Mouse (Mus musculus) mouse trophoblast stem cell (cell line): Measurements from ENCODE around the gene 6330409D20Rik.

Experiments used
- in situ Hi-C, 2 experiments: fragments of 300-500 bp; cut with MseI, MboI; formaldehyde crosslinking; loops; 2 replicates in 1 of 2; 3 replicates in 1 of 2; pipeline ENCODE4 v1.15.1; 2025

Gene 6330409D20Rik

GRCm38 (mm10) chr2:32724832-32725790 lies 15.7 kb downstream of the 6330409D20Rik start:
- in situ Hi-C loops = no loop called here

GRCm38 (mm10) chr2:32724149-32724548 lies 16.7 kb downstream of the 6330409D20Rik start:
- in situ Hi-C loops = no loop called here

- in situ Hi-C loops = no loop called here
These were observed 18.2 kb downstream of the 6330409D20Rik start for GRCm38 (mm10) chr2:32722581-32722980.

GRCm38 (mm10) chr2:32722046-32722445 lies 18.8 kb downstream of the 6330409D20Rik start:
- in situ Hi-C loops = no loop called here

GRCm38 (mm10) chr2:32720681-32721229 lies 20.1 kb downstream of the 6330409D20Rik start, which contains the start of gene Sh2d3c:
Gene Sh2d3c (plus strand): TSS chr2:32721055.
- in situ Hi-C loops = no loop called here

- in situ Hi-C loops = no loop called here
These were observed 20.8 kb downstream of the 6330409D20Rik start for GRCm38 (mm10) chr2:32720053-32720452.

- in situ Hi-C loops = no loop called here
These were observed 22.1 kb downstream of the 6330409D20Rik start for GRCm38 (mm10) chr2:32718761-32719160.

- in situ Hi-C loops = loop anchor here in 1 of 2 experiments (5.0 kb wide), 1 partner anchor 42 kb away; the partner anchor contains the start of gene Tor2a
These were observed 25.8 kb downstream of the 6330409D20Rik start for GRCm38 (mm10) chr2:32714987-32715425.

- in situ Hi-C loops = loop anchor here in 1 of 2 experiments (5.0 kb wide), 1 partner anchor 43 kb away; the partner anchor contains the start of gene Tor2a
These were observed 26.5 kb downstream of the 6330409D20Rik start for GRCm38 (mm10) chr2:32714117-32714986.

- in situ Hi-C loops = loop anchor here in 1 of 2 experiments (5.0 kb wide), 1 partner anchor 44 kb away; the partner anchor contains the start of gene Tor2a
These were observed 27.6 kb downstream of the 6330409D20Rik start, which contains the start of gene Cdk9 for GRCm38 (mm10) chr2:32712934-32713817. Gene Cdk9 (minus strand): TSS chr2:32713076.

DNA sequence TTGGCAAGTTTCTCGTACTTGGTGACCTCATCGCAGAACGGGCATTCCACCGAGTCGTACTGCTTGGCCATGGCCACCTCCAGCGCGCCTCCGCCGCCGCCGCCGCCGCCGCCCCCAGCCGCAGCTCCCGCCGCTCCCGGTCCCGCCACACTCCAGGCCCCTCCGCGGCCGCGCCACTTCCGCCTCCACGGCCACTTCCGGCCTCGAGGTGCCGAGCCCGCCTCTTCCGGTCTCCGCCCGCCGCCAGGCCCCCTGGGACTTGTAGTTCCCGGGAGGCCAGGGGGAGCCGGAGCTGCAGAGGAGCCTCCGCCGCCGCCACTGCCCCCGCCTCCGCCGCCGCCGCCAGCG lies 28.3 kb downstream of the 6330409D20Rik start:
- in situ Hi-C loops = loop anchor here in 1 of 2 experiments (5.0 kb wide), 1 partner anchor 45 kb away; the partner anchor contains the start of gene Tor2a

GRCm38 (mm10) chr2:32712108-32712551 lies 28.7 kb downstream of the 6330409D20Rik start:
- in situ Hi-C loops = loop anchor here in 1 of 2 experiments (5.0 kb wide), 1 partner anchor 45 kb away; the partner anchor contains the start of gene Tor2a

DNA sequence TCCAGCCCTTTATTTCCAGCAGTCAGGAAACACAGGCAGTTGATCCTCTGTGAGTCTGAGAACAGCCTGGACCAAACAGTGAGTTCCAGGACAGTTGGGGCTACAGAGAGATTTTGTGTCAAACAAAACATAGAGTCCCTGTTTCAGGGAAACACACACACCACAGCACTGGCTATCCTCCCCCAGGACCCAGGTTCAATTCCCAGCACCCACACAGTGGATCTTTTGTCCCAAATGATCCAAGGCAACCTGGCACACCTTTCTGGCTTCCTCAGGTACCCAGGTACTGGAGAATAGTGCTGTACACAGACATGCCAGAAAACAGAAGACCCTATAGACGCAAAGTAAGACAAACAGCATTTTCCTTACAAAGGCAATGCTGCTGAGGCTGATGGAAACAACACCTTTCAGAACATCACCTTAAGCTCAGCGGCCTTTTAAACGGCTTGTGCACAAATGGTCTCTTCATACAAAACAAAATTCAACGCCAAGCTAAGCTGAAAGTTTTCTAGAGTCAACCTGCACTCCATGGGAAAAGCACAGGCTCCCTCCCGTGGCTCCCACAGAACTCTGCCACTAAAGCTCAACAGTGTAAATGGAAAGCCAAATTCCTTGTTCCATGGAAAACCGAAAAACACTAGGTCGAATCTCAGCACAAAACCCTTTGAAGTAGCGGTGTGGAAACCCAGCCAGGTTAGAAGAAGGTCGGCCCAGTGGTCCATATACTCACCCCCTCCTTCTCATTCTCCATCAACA lies 29.3 kb downstream of the 6330409D20Rik start:
- in situ Hi-C loops = loop anchor here in 1 of 2 experiments (5.0 kb wide), 1 partner anchor 46 kb away; the partner anchor contains the start of gene Tor2a

GRCm38 (mm10) chr2:32710425-32710824 lies 30.4 kb downstream of the 6330409D20Rik start:
- in situ Hi-C loops = loop anchor here in 1 of 2 experiments (5.0 kb wide), 1 partner anchor 47 kb away; the partner anchor contains the start of gene Tor2a

DNA sequence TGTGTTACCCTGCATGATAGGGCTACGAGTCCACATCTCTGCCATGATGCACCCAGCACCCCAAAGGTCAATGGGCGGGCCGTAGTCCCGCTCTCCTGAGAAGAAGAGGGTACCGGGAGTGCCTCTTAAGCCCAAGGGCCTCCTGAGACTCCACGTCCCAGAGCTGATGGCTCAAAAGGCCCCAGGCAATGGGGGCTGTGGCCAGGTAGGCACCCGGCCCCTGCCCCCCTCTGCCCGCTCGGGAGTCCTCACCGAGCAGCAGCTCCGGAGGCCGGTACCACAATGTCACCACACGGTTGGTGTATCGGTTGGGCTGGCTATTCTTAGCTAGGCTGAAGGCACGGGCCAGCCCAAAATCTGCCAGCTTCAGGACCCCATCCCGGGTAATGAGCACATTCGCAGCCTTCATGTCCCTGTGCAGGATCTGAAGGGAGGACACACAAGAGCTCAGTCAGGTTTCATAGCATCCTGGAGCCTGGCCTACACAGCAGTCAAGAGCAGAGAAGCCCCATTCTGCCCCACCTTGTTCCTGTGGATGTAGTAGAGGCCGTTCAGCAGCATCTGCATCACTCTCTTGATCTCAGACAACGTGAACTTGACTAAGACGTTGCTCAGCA lies 31.2 kb downstream of the 6330409D20Rik start:
- in situ Hi-C loops = loop anchor here in 1 of 2 experiments (5.0 kb wide), 1 partner anchor 48 kb away; the partner anchor contains the start of gene Tor2a

DNA sequence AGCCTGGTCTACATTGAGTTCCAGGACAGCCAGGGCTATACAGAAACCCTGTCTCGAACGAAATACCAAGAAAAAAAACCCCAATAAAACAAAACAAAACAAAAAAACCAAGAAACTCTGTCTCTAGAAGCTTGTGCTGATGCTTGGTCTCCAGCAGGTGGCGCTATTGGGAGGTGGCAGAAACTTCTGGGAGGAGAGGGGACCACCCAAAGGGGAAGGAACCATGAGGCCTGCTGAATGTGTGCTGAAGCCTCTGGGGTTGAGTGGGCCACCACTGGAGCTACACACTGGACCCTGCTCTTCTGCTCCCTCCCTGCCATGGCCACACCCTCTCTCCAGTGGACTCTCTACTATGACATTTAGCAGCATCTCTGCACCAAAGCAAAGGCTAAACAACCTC lies 32.2 kb downstream of the 6330409D20Rik start:
- in situ Hi-C loops = no loop called here

DNA sequence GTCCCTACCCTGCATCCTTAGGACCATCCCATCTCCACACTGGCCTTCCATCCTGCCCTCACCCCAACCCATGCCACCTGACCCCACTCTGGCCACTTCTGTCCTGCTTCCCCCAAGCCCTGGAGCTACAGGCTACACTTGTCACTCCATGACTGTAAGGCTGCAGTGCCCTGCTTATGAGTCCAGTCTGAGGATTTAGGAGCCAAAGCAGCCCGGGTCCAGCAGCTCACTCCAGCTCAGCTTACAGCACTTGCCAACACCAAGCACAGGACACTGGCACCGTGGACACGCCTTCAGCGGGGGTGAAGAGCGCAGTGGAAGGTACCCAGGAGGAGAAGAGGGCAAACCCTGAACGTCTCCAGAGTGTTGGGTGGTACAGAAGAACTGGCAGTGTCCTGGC lies 33.8 kb downstream of the 6330409D20Rik start:
- in situ Hi-C loops = no loop called here

- in situ Hi-C loops = no loop called here
These were observed 35.8 kb downstream of the 6330409D20Rik start for GRCm38 (mm10) chr2:32705018-32705417.

GRCm38 (mm10) chr2:32704021-32704421 lies 36.8 kb downstream of the 6330409D20Rik start, which contains the start of gene Fpgs:
Gene Fpgs (minus strand): TSS chr2:32704145.
- in situ Hi-C loops = no loop called here
